Mouse (Mus musculus): ENCODE data around the gene Hsph1. TPM values are rescaled to one million over a fixed set of nuclear protein-coding genes. Genes with fewer than 3 reads are reported as not detected.

Gene Hsph1
- polyA plus RNA-seq, 1 experiment from 2014 or later, result 97.7 TPM

Other genes starting within 250 kb of the Hsph1 start
- 6.4 and 6.5 TPM in 2 replicates for gene Medag, start 224.6 kb downstream of the Hsph1 start, polyA plus RNA-seq (2015; fragmentation: Nextera tagmentation; extraction: Ambion mirVana)
- 0.82 and 1.4 TPM in 2 replicates for gene Tex26, start 196.7 kb downstream of the Hsph1 start, polyA plus RNA-seq (2015; fragmentation: Nextera tagmentation; extraction: Ambion mirVana)
- 0.24 TPM in 2 replicates for gene Wdr95, start 107.7 kb downstream of the Hsph1 start, polyA plus RNA-seq (2015; fragmentation: Nextera tagmentation; extraction: Ambion mirVana)
- 13.8 and 16.0 TPM in 2 replicates for gene B3glct, start 41.9 kb upstream of the Hsph1 start, polyA plus RNA-seq (2015; fragmentation: Nextera tagmentation; extraction: Ambion mirVana)